Mouse (Mus musculus): ENCODE measurements around the gene Gm47791. TPM values are rescaled to one million over a fixed set of nuclear protein-coding genes. Genes with fewer than 3 reads are reported as not detected.

The Gm47791 gene
- total RNA-seq, 2 experiments from 2014 or later = not detected

DNA sequence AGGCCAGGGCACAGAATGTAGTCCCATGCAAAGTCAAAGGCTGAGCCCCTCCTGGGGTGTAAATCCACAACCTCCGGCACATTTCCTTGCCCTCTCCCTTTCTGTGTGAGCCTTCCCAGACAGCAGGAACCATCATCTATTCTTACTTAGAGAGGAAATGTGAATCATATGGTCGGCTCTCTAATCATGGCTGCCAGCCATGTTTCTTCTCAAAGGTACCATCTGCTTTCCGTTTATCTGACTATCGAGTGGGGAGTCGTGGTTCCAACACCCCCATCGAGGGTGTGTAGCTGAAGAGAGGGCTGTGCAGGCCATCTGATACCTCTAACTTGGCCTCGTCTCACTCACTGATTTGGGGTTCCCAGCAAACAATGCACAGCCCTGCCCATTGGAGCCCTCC is 17.0 kb upstream of the Gm47791 start:
- intact Hi-C loops (cut with DNase I) = loop anchor here (10.0 kb wide), 1 partner anchor 287 kb away; no protein-coding TSS in a partner anchor

GRCm38 (mm10) chr1:82787414-82787813 is 16.4 kb upstream of the Gm47791 start:
- peak; percentile 23 to 38 for DNase-seq
- intact Hi-C loops (cut with DNase I) = loop anchor here (2.0 to 10.0 kb wide), 2 partner anchors 201 to 287 kb away; no protein-coding TSS in a partner anchor

More for the DNA sequence above, 17.0 kb upstream of the Gm47791 start:
- DNase-seq = no peak

DNA sequence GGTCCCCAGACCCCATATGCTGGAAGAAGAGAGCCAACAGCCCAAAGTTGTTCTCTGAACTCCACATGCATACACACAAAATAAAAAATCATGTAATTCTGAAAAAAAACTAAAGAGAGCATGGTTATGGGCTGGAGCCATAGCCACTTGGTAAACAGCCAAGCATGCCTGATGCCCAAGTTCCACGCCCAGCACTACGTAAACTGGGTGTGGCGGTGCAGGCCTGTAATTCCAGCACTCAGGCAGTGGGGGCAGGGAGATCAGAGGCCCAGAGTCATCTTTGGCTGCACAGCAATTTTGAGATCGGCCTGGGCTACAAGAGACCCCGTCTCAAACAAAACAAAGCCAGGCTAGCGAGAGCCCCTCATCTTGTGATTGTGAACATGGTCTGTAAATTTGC is 14.5 kb upstream of the Gm47791 start:
- intact Hi-C loops (cut with DNase I) = loop anchor here (10.0 kb wide), 1 partner anchor 289 kb away; no protein-coding TSS in a partner anchor
- no peak for DNase-seq

DNA sequence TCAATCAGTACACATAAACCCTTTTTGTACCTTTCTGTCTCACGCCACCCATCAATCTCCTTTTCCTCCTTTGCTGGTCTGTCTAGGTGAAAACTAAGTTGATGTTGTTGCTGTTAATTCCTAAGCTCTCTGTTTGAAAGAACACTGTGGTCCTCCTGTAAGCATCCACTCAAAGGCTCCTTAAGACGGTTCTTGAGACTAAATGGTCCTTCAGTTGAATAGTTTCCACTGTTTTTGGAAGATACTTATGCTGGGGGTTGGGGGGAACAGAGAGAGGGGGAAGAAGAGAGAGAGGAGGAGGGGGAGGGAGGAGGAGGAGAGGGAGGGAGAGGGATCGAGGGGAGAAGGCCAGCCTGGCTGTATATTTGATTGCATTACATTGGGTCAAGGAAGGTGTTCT is 12.5 kb upstream of the Gm47791 start:
- no peak for DNase-seq
- intact Hi-C loops (cut with DNase I) = loop anchor here (10.0 kb wide), 1 partner anchor 291 kb away; no protein-coding TSS in a partner anchor

GRCm38 (mm10) chr1:82779388-82779966 is 8.4 kb upstream of the Gm47791 start:
- DNase-seq = no peak
- intact Hi-C loops (cut with DNase I) = no loop called here

GRCm38 (mm10) chr1:82775293-82775692 is 4.2 kb upstream of the Gm47791 start:
- intact Hi-C loops (cut with DNase I) = no loop called here

GRCm38 (mm10) chr1:82773208-82773607 is 2.2 kb upstream of the Gm47791 start:
- DNase-seq = no peak
- intact Hi-C loops (cut with DNase I) = no loop called here

More at GRCm38 (mm10) chr1:82775293-82775692, 4.2 kb upstream of the Gm47791 start:
- no peak for DNase-seq

DNA sequence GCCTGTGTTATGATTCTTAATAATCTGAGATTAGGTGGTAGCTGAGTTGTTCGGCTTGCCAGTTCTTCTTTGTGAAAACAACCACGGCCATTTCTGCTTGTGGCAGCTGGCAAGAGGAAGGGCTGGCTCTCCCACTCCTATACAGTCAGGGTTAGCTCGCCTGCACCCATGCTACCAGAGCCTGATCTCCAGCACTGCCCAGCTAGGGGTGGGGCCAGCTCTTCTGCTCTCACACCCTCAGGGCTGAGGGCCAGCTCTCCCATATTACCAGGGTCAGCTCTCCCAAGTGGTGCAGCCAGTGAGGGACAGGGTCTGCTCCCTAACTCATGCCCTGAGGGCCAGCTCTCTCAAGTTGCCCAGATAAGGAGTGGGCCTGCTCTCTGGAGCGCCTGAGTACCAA is 1.4 kb upstream of the Gm47791 start:
- intact Hi-C loops (cut with DNase I) = no loop called here
- no peak for DNase-seq

- intact Hi-C loops (cut with DNase I) = no loop called here
Measured at GRCm38 (mm10) chr1:82768269-82768668, 2.8 kb downstream of the Gm47791 start, which contains the start of gene Tm4sf20. Gene Tm4sf20 (minus strand): TSS chr1:82768461.

DNA sequence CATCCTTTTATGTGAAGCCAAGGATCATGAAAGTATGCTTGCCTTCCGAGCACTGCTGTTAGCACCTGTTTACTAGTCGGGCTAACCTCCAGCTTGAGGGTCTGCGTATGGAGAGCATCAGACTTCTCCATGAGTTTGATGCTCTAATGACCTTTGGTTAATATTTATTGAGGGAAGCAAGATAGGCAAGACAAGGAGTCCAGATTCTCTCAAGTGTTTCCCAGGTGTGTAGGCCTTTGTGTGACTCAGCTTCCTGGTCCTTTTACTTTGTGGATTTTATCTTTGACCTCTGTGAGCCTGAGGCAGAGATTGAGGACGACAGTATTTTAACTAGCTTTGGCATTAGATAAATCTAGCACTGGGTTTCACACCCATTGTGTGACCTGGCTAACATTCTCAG is 4.4 kb downstream of the Gm47791 start:
- no peak for DNase-seq
- intact Hi-C loops (cut with DNase I) = no loop called here

More at GRCm38 (mm10) chr1:82768269-82768668, 2.8 kb downstream of the Gm47791 start, which contains the start of gene Tm4sf20:
- DNase-seq = no peak

DNA sequence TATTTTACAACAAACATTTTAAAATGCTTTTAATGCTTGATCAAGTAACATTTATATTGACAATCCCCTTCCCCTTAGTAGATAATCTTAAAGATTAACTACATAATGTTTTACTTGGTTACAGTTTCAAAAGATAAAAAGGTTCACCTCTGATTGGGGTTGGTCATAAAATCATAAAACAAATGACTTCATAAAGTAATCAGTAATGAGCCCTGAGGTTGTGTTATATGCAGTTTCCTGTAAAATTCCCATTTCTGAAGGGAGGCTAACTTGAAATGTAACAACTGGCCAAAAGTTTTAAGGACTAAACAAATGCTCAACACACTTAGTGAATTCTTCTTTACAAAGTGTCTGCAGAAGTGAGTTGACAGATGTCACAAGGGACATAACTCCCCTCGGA is 4.8 kb downstream of the Gm47791 start:
- intact Hi-C loops (cut with DNase I) = no loop called here
- no peak for DNase-seq

DNA sequence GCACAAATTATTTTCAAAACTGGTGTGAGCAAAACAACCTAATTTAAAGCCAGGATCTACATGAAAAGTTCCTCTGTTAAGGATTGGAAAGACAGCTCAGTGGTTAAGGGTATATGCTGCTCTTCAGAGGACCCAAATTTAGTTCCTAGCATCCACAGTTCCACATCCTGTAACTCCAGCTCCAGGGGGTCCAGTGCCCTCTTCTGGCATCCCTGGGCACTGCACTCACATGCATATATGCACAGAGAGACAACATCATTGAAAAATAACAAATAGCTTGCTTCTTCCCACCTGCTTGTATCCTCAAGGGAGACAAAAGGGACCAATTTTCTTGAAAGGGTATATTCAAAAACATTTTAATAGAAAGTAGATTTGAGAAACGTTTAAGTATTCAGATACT is 8.8 kb downstream of the Gm47791 start:
- intact Hi-C loops (cut with DNase I) = no loop called here
- DNase-seq = no peak

- intact Hi-C loops (cut with DNase I) = no loop called here
Measured at GRCm38 (mm10) chr1:82761454-82762169, 9.4 kb downstream of the Gm47791 start.

DNA sequence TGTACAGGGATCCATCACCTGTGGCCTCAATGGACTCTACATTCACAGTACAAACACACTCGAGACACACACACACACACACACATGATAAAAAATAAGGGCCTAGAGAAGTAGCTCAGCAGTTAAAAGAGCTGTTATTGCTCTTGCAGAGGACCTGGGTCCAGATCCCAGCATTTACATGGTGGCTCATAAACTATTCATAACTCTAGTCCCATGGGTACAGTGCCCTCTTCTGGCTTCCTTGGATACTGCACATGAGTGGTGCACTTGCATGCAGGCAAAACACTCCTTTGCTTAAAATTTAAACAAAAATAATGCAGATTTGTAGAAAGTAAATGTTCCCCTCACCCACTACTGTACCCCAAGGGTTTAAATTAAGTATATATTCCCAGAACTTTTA is 11.5 kb downstream of the Gm47791 start:
- intact Hi-C loops (cut with DNase I) = no loop called here

More at GRCm38 (mm10) chr1:82761454-82762169, 9.4 kb downstream of the Gm47791 start:
- DNase-seq = no peak

DNA sequence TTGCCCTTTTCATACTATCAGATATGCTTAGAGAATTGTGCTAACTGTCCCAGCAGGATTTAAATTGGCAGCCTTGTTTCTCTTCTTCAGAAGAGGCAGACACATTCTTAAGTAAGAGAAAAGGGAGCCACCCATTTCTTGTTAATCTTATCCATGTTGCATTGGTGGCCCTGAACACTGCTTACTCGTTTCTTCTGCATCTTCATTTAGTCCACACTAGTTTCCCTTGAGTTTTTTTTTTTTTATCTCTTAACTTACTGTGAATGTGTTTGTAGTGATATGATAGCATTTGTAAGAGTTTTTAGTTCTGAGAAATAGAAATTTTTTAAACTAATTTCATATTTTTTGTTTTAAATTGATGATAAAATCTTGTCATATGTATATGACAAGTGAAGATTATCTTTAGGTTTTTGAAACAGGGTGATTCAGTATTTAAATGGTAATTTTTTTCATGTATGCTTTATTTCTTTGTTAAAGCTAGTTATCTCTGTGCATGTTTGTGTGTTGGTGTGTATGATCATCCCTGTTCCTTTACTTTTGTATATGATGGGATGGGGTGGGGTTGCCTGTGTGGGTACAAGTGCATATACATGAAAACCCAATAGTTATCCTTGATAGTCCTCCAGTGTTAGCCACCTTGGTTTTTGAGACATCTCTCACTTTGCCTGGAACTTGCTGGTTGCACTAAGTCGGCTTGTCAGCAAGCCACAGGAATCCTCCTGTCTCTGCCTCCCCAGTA is 23.2 kb downstream of the Gm47791 start:
- DNase-seq = no peak
- intact Hi-C loops (cut with DNase I) = no loop called here

More for the DNA sequence above, 11.5 kb downstream of the Gm47791 start:
- no peak for DNase-seq

DNA sequence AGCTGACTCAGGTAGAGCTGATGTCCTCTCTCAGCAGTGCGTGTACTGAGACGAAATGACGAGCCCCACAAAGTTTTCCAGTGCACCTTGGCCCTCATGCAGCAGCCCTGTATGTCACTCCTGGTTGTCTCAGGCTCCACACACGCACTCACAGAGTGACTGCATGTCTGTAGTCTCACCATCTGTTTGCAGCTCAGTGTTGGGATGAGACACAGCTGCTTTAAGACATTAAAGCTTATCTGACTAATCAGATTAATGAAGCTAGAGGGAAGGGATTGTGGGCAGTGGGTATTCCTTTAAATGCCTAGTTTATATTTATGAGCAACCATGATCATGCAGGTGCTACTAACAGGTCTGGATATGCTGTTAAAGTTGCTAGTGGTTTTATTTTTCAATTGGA is 24.6 kb downstream of the Gm47791 start:
- intact Hi-C loops (cut with DNase I) = no loop called here
- no peak for DNase-seq

DNA sequence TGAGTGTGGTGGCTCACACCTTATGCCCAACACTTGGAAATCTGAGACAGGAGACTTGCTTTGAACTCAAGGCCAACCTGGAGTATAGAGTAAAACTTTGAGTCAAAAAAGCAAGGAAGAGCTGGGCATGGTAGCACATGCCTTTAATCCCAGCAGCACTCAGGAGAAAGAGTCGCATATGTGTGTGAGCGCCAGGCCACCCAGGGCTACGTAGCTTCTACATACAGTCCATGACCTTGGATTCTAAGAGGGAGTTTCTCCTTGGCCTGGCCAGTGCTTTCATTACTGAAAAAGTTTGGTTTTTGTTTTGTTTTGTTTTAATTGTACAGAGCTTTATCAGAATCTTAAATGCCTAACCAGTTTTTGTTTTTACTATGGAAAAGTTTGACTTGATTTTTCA is 27.1 kb downstream of the Gm47791 start:
- intact Hi-C loops (cut with DNase I) = no loop called here
- no peak for DNase-seq

DNA sequence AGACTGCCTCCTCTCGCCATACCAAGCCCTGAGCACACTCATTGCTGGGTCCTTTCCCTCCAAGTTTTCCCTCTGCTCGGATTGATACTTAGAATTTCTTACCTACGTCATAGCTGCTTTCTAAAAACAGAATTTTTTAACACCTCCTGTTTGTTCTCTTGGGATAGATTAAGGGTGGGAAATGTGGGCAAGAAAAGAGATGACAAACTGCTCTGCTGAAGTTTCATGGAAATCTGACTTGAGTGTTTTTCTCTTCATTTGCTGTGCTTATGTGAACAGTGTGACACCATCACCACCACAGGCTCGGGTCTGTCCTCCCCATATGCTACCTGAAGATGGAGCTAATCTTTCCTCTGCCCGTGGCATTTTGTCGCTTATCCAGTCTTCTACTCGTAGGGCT is 29.5 kb downstream of the Gm47791 start:
- no peak for DNase-seq
- intact Hi-C loops (cut with DNase I) = no loop called here

DNA sequence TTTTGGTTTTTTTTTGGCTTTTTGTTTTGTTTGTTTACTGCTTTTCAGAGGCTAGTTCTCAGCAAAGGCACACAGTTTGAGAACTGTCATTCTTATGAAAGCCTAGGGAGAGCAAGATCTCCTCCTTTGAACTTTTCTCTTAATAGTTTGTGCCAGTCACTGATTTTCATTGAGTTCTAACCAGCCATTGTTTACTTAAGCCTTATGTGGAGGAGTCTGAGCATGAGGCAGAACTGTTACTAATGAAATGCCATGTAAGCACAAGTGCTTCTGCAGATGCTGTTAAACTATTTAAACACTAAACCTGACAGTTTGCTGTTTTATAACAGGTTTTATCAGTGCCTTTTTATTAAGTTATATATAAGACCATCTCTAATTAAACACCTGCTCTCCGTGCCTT is 33.0 kb downstream of the Gm47791 start:
- no peak for DNase-seq
- intact Hi-C loops (cut with DNase I) = no loop called here

DNA sequence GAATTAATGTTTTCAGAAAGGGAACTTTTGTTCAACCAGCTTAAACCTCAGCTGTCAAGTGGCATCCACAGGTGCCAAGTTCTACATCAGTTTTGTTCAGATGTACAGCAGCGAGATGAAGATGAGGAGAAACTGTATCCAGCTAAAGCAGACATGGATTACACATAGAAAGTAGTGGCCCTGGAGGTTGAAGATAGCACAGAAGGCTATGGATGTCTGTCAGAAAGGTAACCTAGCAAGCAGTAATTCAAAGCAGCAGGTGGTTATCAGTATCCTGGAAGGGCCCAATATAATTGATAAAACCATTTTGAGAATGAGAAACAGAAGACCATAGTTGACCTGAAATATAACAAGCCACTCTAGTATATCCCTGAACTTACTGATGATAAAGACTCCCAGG is 37.7 kb downstream of the Gm47791 start:
- intact Hi-C loops (cut with DNase I) = no loop called here
- DNase-seq = no peak

DNA sequence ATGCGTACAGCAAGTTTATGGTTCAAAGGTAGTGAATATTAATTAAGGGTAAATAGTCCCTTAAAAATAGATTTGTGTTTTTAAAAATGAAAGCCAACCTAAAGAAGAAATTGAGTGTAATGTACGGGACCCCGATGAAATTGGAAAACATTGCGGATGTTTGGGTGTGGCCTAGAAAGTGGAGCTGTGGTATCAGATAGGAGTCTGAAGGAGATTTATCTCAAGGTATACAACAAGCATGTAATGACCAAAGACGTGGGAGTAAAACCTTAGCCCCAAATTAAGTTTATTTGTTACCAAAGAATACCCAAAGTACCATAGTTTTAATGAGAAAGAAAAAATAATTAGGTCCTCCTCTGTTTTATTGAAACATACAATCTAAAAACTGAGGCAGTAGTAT is 44.6 kb downstream of the Gm47791 start:
- no peak for DNase-seq
- intact Hi-C loops (cut with DNase I) = loop anchor here (10.0 kb wide), 1 partner anchor 118 kb away; no protein-coding TSS in a partner anchor
